Mouse (Mus musculus) ES-E14 (cell line): ENCODE results near the gene Msx1. TPM values are rescaled to one million over a fixed set of nuclear protein-coding genes. Genes with fewer than 3 reads are reported as not detected.

ENCODE experiments used
- DNase-seq: peaks from one replicate; pipeline ENCODE4 v3.0.0-alpha.2; 2013; ENCODE audit warnings: low read depth, low spot score
- H3K27ac ChIP-seq: 2 replicates; pipeline ENCODE4 v1.5.1; 2012; ENCODE audit warnings: low read depth, mild to moderate bottlenecking, low read length, moderate library complexity, mixed read lengths; ENCODE audit not compliant: poor library complexity, insufficient read depth, severe bottlenecking
- H3K36me3 ChIP-seq: 2 replicates; pipeline ENCODE4 v1.6.1; 2012; ENCODE audit warnings: mild to moderate bottlenecking, low read length, moderate library complexity, mixed read lengths; ENCODE audit not compliant: control insufficient read depth, poor library complexity, insufficient read depth, severe bottlenecking
- H3K4me1 ChIP-seq, 2 experiments: fragments of 150-350 bp in 1 of 2; sonication (generic) in 1 of 2; 2 replicates each; pipeline ENCODE4 v1.6.1; 2012; ENCODE audit warnings: low read length in 2 of 2, mild to moderate bottlenecking in 1 of 2, mixed read lengths in 1 of 2; ENCODE audit not compliant: control insufficient read depth in 2 of 2, insufficient read depth in 2 of 2, poor library complexity in 1 of 2
- H3K4me3 ChIP-seq, 2 experiments: fragments of 150-350 bp in 1 of 2; sonication (generic) in 1 of 2; 2 replicates each; pipeline ENCODE4 v1.5.1; 2012; ENCODE audit warnings: low read length in 2 of 2, low read depth in 1 of 2, mild to moderate bottlenecking in 1 of 2, mixed read lengths in 1 of 2; ENCODE audit not compliant: insufficient read depth in 1 of 2, poor library complexity in 1 of 2, severe bottlenecking in 1 of 2
- H3K9ac ChIP-seq: 2 replicates; pipeline ENCODE4 v1.6.1; 2012; ENCODE audit warnings: low read depth, mild to moderate bottlenecking, low read length, mixed read lengths; ENCODE audit not compliant: poor library complexity, insufficient read depth, severe bottlenecking
- H3K9me3 ChIP-seq: fragments of 150-350 bp; sonication (generic); 2 replicates; pipeline ENCODE4 v1.6.1; 2012; ENCODE audit warnings: low read depth, mild to moderate bottlenecking, low read length; ENCODE audit not compliant: control insufficient read depth, insufficient read depth
- CHD2 ChIP-seq: IDR thresholded peaks from 2 replicates; pipeline ENCODE4 v1.6.1; 2014; ENCODE audit warnings: mild to moderate bottlenecking, low read depth, low read length, inconsistent platforms
- HCFC1 ChIP-seq: IDR thresholded peaks from 2 replicates; pipeline ENCODE4 v1.6.1; 2012; ENCODE audit warnings: low read length, inconsistent platforms, borderline replicate concordance; ENCODE audit not compliant: insufficient read depth
- MAFK ChIP-seq: IDR thresholded peaks from 2 replicates; pipeline ENCODE4 v1.6.1; 2014; ENCODE audit warnings: mild to moderate bottlenecking, low read depth, low read length, inconsistent platforms; ENCODE audit not compliant: insufficient read depth
- ZC3H11A ChIP-seq: IDR thresholded peaks from 2 replicates; pipeline ENCODE4 v1.6.1; 2012; ENCODE audit warnings: low read depth, mild to moderate bottlenecking, inconsistent platforms, low read length, borderline replicate concordance
- ZNF384 ChIP-seq: IDR thresholded peaks from 2 replicates; pipeline ENCODE4 v1.6.1; 2012; ENCODE audit warnings: low read depth, low read length, inconsistent platforms
- in situ Hi-C, 2 experiments: fragments of 600-800 bp; cut with MboI; formaldehyde crosslinking; loops; one replicate each; pipeline ENCODE4 v1.15.1; 2025; ENCODE audit warnings: low sequenced_read_pairs in 2 of 2, inconsistent platforms in 1 of 2; ENCODE audit not compliant: unreplicated experiment in 2 of 2
- total RNA-seq: library from RNA; depleted of rRNA; stranded (reverse); fragments of 300-350 nt; gene quantifications from 2 replicates; pipeline ENCODE4 v1.2.3, GENCODE M21; 2012

The Msx1 gene
- total RNA-seq, 1 experiment: 2.1 TPM

GRCm38 (mm10) chr5:37851305-37851982 lies 27.1 kb upstream of the Msx1 start:
- no peak for DNase-seq
- no peak overlapping the region for H3K4me3 ChIP-seq
- peaks cover 0 to 6% of the 10 kb centered on the region in 2 experiments; a peak in 1 of 4 replicates for H3K4me1 ChIP-seq
- in situ Hi-C loops: no loop called here
- no peaks in the 10 kb centered on the region for H3K36me3 ChIP-seq
- TF ChIP-seq CHD2: no peak
- TF ChIP-seq ZC3H11A: no peak
- TF ChIP-seq ZNF384: no peak
- TF ChIP-seq HCFC1: no peak
- no peak for TF ChIP-seq MAFK
- H3K27ac ChIP-seq: no peak overlapping the region
- H3K9ac ChIP-seq: no peak overlapping the region
- H3K9me3 ChIP-seq: no peaks in the 10 kb centered on the region

GRCm38 (mm10) chr5:37848991-37849719 lies 24.8 kb upstream of the Msx1 start:
- no peak for DNase-seq
- Histone ChIP-seq H3K4me3 (no peak overlapping the region), H3K9me3 (no peaks in the 10 kb centered on the region), H3K4me1 (no peaks in the 10 kb centered on the region), H3K36me3 (no peaks in the 10 kb centered on the region), H3K9ac (no peak overlapping the region), H3K27ac (no peak overlapping the region)
- in situ Hi-C loops: no loop called here
- no peak for TF ChIP-seq ZC3H11A
- TF ChIP-seq CHD2: no peak
- no peak for TF ChIP-seq ZNF384
- no peak for TF ChIP-seq MAFK
- no peak for TF ChIP-seq HCFC1

- Histone ChIP-seq H3K9ac (no peak overlapping the region), H3K4me1 (0 out of 4 replicates have a peak, but pooled peaks cover 2 to 7% of the 10 kb centered on the region in 2 experiments), H3K36me3 (no peaks in the 10 kb centered on the region), H3K27ac (no peak overlapping the region), H3K9me3 (no peaks in the 10 kb centered on the region), H3K4me3 (no peak overlapping the region)
- DNase-seq: no peak
- in situ Hi-C loops: no loop called here
- TF ChIP-seq ZNF384: no peak
- no peak for TF ChIP-seq MAFK
- no peak for TF ChIP-seq CHD2
- TF ChIP-seq HCFC1: no peak
- TF ChIP-seq ZC3H11A: no peak
Observed at GRCm38 (mm10) chr5:37836267-37836646, 11.9 kb upstream of the Msx1 start.

- H3K27ac ChIP-seq: no peak overlapping the region
- H3K9me3 ChIP-seq: no peaks in the 10 kb centered on the region
- DNase-seq: no peak
- TF ChIP-seq ZC3H11A: no peak
- no peak for TF ChIP-seq ZNF384
- TF ChIP-seq CHD2: no peak
- no peak for TF ChIP-seq MAFK
- TF ChIP-seq HCFC1: no peak
- H3K9ac ChIP-seq: no peak overlapping the region
- H3K4me3 ChIP-seq: no peak overlapping the region
- peaks cover 2 to 9% of the 10 kb centered on the region in 2 experiments; a peak in 1 of 4 replicates for H3K4me1 ChIP-seq
- in situ Hi-C loops: no loop called here
- no peaks in the 10 kb centered on the region for H3K36me3 ChIP-seq
Observed at GRCm38 (mm10) chr5:37835590-37836266, 11.3 kb upstream of the Msx1 start.

- Histone ChIP-seq H3K36me3 (no peaks in the 10 kb centered on the region), H3K4me1 (peaks cover 2 to 17% of the 10 kb centered on the region in 2 experiments; a peak in 2 of 4 replicates), H3K9me3 (no peaks in the 10 kb centered on the region), H3K27ac (no peak overlapping the region), H3K4me3 (no peak overlapping the region), H3K9ac (no peak overlapping the region)
- TF ChIP-seq MAFK: no peak
- no peak for TF ChIP-seq HCFC1
- TF ChIP-seq ZC3H11A: no peak
- TF ChIP-seq CHD2: no peak
- no peak for TF ChIP-seq ZNF384
- no peak for DNase-seq
- in situ Hi-C loops: no loop called here
Observed at GRCm38 (mm10) chr5:37832766-37833165, 8.4 kb upstream of the Msx1 start.
